Mouse (Mus musculus) embryonic fibroblast, embryonic 13.5 days (primary cell): ENCODE measurements around the gene Nol4l. TPM values are rescaled to one million over a fixed set of nuclear protein-coding genes. Genes with fewer than 3 reads are reported as not detected.

Source experiments
- H3K27ac ChIP-seq: 2 replicates; pipeline ENCODE4 v1.5.1; 2012; ENCODE audit warnings: low read length, control low read depth, inconsistent platforms; ENCODE audit not compliant: insufficient read depth
- H3K4me1 ChIP-seq: 2 replicates; pipeline ENCODE4 v1.6.1; 2011; ENCODE audit warnings: low read length; ENCODE audit not compliant: control insufficient read depth, insufficient read depth
- H3K4me3 ChIP-seq: 2 replicates; pipeline ENCODE4 v1.5.1; 2011; ENCODE audit warnings: mild to moderate bottlenecking, control low read depth, low read length; ENCODE audit not compliant: insufficient read depth
- CTCF ChIP-seq: IDR thresholded peaks from 2 replicates; pipeline ENCODE4 v1.5.1; 2011; ENCODE audit warnings: mild to moderate bottlenecking, control low read depth, low read length, moderate library complexity, borderline replicate concordance; ENCODE audit not compliant: insufficient read depth
- POLR2A ChIP-seq: IDR thresholded peaks from 2 replicates; pipeline ENCODE4 v1.6.1; 2011; ENCODE audit warnings: low read depth, mild to moderate bottlenecking, control low read depth, low read length, moderate library complexity
- polyA plus RNA-seq: library from polyadenylated mRNA; stranded (reverse); fragments of >200 nt; gene quantifications from 2 replicates; pipeline ENCODE4 v1.2.4, GENCODE M21; 2011; ENCODE audit warnings: low read depth; ENCODE audit not compliant: missing spikeins, insufficient read length

Nol4l gene
- polyA plus RNA-seq, 1 experiment = 4.2 TPM

DNA sequence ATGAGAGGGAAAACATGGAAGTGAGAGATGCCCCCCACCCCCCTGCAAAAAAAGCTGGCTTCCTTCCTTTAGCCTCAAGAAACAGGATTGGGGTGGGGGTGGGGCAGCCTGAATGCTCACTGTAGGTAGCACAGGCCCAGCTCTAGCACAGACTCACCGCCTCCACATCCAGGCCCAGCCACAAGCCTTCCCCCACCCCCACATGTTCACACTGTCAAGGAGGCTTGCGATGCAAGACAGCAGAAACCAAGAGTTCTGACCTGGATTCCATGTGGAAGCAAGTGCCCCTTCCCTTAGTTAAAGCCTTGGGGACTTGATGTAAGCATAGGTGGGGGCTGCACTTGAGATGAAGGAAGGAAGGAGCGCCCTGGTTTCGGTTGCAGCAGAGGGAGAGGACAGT is 60.0 kb downstream of the Nol4l start:
- Histone ChIP-seq H3K4me3 (no peak overlapping the region), H3K4me1 (no peaks in the 10 kb centered on the region), H3K27ac (no peak overlapping the region)
- TF ChIP-seq CTCF = no peak
- TF ChIP-seq POLR2A = no peak

GRCm38 (mm10) chr2:153469317-153469716 is 60.5 kb downstream of the Nol4l start:
- H3K4me1 ChIP-seq = no peaks in the 10 kb centered on the region
- TF ChIP-seq CTCF (no peak), POLR2A (no peak)
- H3K4me3 ChIP-seq = no peak overlapping the region
- no peak overlapping the region for H3K27ac ChIP-seq

GRCm38 (mm10) chr2:153467372-153467771 is 62.4 kb downstream of the Nol4l start:
- H3K4me1 ChIP-seq = no peaks in the 10 kb centered on the region
- TF ChIP-seq CTCF (no peak), POLR2A (no peak)
- H3K4me3 ChIP-seq = no peak overlapping the region
- H3K27ac ChIP-seq = no peak overlapping the region

GRCm38 (mm10) chr2:153463257-153463656 is 66.5 kb downstream of the Nol4l start:
- TF ChIP-seq POLR2A (no peak), CTCF (no peak)
- Histone ChIP-seq H3K4me1 (no peaks in the 10 kb centered on the region), H3K4me3 (no peak overlapping the region), H3K27ac (no peak overlapping the region)

- Histone ChIP-seq H3K27ac (no peak overlapping the region), H3K4me1 (no peaks in the 10 kb centered on the region), H3K4me3 (no peak overlapping the region)
- TF ChIP-seq CTCF (no peak), POLR2A (no peak)
These were observed 71.7 kb downstream of the Nol4l start for GRCm38 (mm10) chr2:153458022-153458441.

DNA sequence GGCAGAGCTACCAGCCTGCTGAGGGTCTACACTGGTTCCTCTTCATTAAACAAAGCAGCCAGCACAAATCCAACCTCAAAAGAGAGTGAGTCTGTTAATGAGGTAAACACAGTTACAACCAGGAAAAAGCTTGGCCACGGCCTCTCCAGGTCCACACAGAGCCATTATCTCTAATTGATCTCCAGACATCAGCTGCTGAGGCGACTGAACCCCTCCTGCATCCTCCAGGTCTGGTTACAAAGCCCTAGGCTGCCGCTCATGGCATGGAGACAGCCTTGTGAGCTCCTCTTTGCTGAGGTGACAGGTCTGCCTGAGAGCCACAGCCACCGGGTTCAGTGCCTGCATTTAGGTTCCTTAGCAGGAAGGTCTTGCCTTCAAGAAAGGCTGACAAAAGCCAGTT is 72.3 kb downstream of the Nol4l start:
- H3K4me1 ChIP-seq = no peaks in the 10 kb centered on the region
- no peak for TF ChIP-seq POLR2A
- no peak for TF ChIP-seq CTCF
- no peak overlapping the region for H3K27ac ChIP-seq
- no peak overlapping the region for H3K4me3 ChIP-seq

DNA sequence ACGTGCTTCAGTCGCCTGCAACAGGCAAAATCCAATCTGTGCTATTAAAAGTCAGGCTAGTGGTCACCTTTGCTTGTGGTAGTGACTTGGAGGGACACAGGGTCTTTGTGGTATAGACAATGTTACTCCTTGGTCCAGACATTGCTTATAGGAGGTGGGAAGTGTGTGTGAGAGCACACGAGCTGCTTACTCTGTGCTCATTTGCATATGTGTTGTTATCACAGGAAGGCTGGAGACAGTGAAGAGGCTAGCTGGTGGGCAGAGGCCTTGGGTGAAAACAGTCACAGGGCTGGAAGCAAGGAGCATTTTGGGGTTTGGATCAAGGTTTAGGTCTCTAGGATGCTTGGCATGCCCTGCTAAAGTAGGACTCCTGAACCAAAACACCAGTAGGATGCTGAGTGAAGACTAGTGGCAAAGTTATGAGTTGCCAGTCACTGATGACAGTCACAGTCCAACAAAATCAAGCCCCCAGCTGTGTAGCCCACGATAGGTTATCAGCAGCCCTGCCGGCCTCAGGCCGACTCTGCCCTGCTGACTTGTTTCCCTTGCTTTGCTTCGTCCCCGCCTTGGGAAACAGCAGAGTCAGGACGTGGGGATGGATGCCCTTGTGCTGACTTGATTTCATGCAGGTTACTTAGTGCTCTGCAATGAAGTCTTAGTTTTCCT is 74.8 kb downstream of the Nol4l start:
- Histone ChIP-seq H3K27ac (no peak overlapping the region), H3K4me1 (no peaks in the 10 kb centered on the region), H3K4me3 (no peak overlapping the region)
- TF ChIP-seq POLR2A (no peak), CTCF (no peak)

DNA sequence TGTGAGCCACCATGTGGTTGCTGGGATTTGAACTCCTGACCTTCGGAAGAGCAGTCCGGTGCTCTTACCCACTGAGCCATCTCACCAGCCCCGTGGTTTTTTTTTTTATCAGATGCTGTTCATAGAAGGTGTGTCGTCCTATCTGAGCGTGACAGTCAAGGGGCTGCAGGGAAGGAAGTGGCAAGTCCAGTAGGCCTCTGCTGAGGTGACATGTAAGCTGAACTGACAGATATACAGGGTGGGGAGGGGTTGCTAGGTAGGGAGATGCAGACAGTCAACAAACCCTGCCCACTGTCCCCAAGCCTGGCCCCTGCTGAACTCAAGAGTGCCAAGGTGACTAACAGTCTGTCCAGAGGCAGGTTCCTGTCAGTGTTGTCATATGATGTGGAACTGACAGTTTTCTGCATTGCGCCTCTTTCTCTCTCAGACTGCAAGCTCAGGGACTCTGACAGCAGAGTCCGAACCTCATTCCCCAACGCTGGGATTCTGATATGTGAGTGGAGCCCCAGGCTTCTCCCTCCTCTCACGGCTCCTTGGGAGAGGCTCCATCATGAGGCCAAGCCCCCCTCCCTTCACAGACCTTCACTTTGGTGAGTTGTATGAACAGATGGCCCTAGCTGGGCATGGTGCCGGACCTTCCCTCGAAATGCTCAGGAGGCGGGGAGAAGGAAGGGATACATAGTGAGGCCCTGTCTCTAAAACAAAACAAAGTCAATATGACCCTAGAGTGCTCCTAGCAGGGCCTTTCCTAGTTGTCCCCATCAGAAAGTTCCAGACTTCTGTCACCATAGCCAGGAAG is 75.6 kb downstream of the Nol4l start:
- Histone ChIP-seq H3K4me1 (no peaks in the 10 kb centered on the region), H3K4me3 (no peak overlapping the region), H3K27ac (no peak overlapping the region)
- TF ChIP-seq POLR2A = no peak

DNA sequence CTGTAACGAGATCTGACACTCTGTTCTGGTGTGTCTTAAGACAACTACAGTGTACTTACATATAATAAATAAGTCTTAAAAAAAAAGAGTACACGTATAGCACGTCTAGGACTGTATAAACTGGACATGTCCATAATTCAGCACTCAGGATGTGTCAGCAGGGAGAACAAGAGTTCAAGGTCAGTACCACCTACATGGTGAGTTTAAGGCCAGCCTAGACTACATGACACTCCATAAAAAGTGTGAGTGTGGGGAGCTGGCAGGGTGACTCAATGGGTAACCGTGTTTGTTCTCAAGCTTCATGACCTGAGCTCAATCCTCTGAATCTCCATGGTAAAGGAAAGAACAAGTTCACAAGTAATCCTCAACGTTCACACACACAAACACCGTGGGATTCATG is 81.3 kb downstream of the Nol4l start:
- Histone ChIP-seq H3K4me3 (no peak overlapping the region), H3K27ac (no peak overlapping the region), H3K4me1 (no peaks in the 10 kb centered on the region)
- TF ChIP-seq CTCF (no peak), POLR2A (no peak)

GRCm38 (mm10) chr2:153447719-153448118 is 82.1 kb downstream of the Nol4l start:
- no peak for TF ChIP-seq POLR2A
- TF ChIP-seq CTCF = no peak
- H3K4me3 ChIP-seq = no peak overlapping the region
- no peaks in the 10 kb centered on the region for H3K4me1 ChIP-seq
- no peak overlapping the region for H3K27ac ChIP-seq

DNA sequence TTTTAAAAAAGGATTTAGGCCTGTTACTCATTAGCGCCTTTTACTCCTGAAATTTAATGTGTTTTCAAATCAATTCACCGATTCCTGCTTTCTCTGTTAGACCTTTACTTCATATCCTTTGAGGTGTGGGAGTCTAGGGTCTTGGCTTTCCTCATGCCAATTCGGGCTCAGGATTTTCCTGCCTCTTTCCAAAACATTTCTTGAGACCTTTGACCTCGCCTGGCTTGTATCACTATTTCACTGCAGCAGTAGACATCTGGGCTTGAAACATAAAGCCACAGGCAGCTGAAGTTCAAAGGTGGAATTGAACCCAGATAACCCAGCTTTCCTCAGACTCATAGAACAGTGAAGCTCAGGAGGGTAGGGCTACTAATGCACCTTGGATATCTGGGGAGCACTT is 83.3 kb downstream of the Nol4l start:
- H3K4me3 ChIP-seq = no peak overlapping the region
- TF ChIP-seq POLR2A (no peak), CTCF (no peak)
- no peak overlapping the region for H3K27ac ChIP-seq
- no peaks in the 10 kb centered on the region for H3K4me1 ChIP-seq
